Mouse (Mus musculus) thymus, adult 18-20 months (tissue): ENCODE results near the gene Nolc1.

Experiments used
- DNase-seq, 2 experiments: peaks; one replicate each; pipeline ENCODE4 v3.0.0; 2022; ENCODE audit warnings: mixed read lengths in 2 of 2

The Nolc1 gene

GRCm38 (mm10) chr19:46042476-46043011 lies 33.1 kb upstream of the Nolc1 start:
- DNase-seq = peak; percentile 48 to 70

GRCm38 (mm10) chr19:46043380-46043779 lies 32.3 kb upstream of the Nolc1 start:
- no peak for DNase-seq

- DNase-seq = peak in 1 of 2 experiments; percentile 54
These were observed 31.2 kb upstream of the Nolc1 start, which contains the start of gene Pprc1 for GRCm38 (mm10) chr19:46044271-46044992. Gene Pprc1, plus strand, starts transcription at chr19:46044886.

- peak; percentile 62 to 75 for DNase-seq
These were observed 30.5 kb upstream of the Nolc1 start, which contains the start of gene Ldb1 for GRCm38 (mm10) chr19:46044993-46045695. Gene Ldb1, minus strand, starts transcription at chr19:46045214.

- peak in 1 of 2 experiments; percentile 22 for DNase-seq
These were observed 29.9 kb upstream of the Nolc1 start for GRCm38 (mm10) chr19:46045696-46046311.

- DNase-seq = no peak
These were observed 29.0 kb upstream of the Nolc1 start for GRCm38 (mm10) chr19:46046621-46047025.

GRCm38 (mm10) chr19:46047426-46047825 lies 28.2 kb upstream of the Nolc1 start:
- no peak for DNase-seq

GRCm38 (mm10) chr19:46049129-46049528 lies 26.5 kb upstream of the Nolc1 start:
- DNase-seq = no peak

- DNase-seq = peak; percentile 21 to 59
These were observed 25.2 kb upstream of the Nolc1 start for GRCm38 (mm10) chr19:46050462-46050861.

GRCm38 (mm10) chr19:46055752-46056387 lies 19.8 kb upstream of the Nolc1 start:
- DNase-seq = no peak

GRCm38 (mm10) chr19:46056388-46056946 lies 19.2 kb upstream of the Nolc1 start:
- DNase-seq = peak; percentile 86 to 94

GRCm38 (mm10) chr19:46056947-46057607 lies 18.6 kb upstream of the Nolc1 start:
- peak; percentile 56 to 69 for DNase-seq

GRCm38 (mm10) chr19:46058466-46058865 lies 17.2 kb upstream of the Nolc1 start:
- DNase-seq = no peak

- no peak for DNase-seq
These were observed 14.8 kb upstream of the Nolc1 start for GRCm38 (mm10) chr19:46060845-46061244.

GRCm38 (mm10) chr19:46068054-46068453 lies 7.6 kb upstream of the Nolc1 start:
- DNase-seq = no peak

GRCm38 (mm10) chr19:46073285-46073684 lies 2.4 kb upstream of the Nolc1 start:
- no peak for DNase-seq

GRCm38 (mm10) chr19:46074266-46074665 lies 1.4 kb upstream of the Nolc1 start:
- DNase-seq = no peak

- no peak for DNase-seq
These were observed 2.9 kb downstream of the Nolc1 start for GRCm38 (mm10) chr19:46078535-46078934.

GRCm38 (mm10) chr19:46085185-46085584 lies 9.5 kb downstream of the Nolc1 start:
- no peak for DNase-seq

- DNase-seq = no peak
These were observed 10.7 kb downstream of the Nolc1 start for GRCm38 (mm10) chr19:46086337-46086736.

GRCm38 (mm10) chr19:46087871-46088270 lies 12.2 kb downstream of the Nolc1 start:
- DNase-seq = no peak

- DNase-seq = no peak
These were observed 16.0 kb downstream of the Nolc1 start for GRCm38 (mm10) chr19:46091641-46092040.
